Mouse (Mus musculus) myocyte (in vitro differentiated cells): Measurements from ENCODE around the gene Srd5a1. TPM values are rescaled to one million over a fixed set of nuclear protein-coding genes. Genes with fewer than 3 reads are reported as not detected.

ENCODE experiments used
- H3K27me3 ChIP-seq: one replicate; pipeline ENCODE4 v1.6.1; 2011; ENCODE audit not compliant: control insufficient read depth, insufficient read depth, insufficient read length
- H3K36me3 ChIP-seq: one replicate; pipeline ENCODE4 v1.6.1; 2011; ENCODE audit not compliant: control insufficient read depth, insufficient read depth
- H3K4me2 ChIP-seq: one replicate; pipeline ENCODE4 v1.6.1; 2011; ENCODE audit warnings: low read depth, control low read depth
- H3K4me3 ChIP-seq: one replicate; pipeline ENCODE4 v1.5.1; 2011; ENCODE audit warnings: mild to moderate bottlenecking, control low read depth, moderate library complexity
- H3K79me2 ChIP-seq: one replicate; pipeline ENCODE4 v1.6.1; 2011; ENCODE audit not compliant: control insufficient read depth, insufficient read depth
- H3ac ChIP-seq: one replicate; pipeline ENCODE4 v1.6.1; 2011; ENCODE audit not compliant: control insufficient read depth, insufficient read length
- CEBPB ChIP-seq: IDR thresholded peaks from 2 replicates; pipeline ENCODE4 v1.6.1; 2011; ENCODE audit warnings: mild to moderate bottlenecking, moderate library complexity; ENCODE audit not compliant: poor library complexity, insufficient read depth, severe bottlenecking
- E2F4 ChIP-seq: IDR thresholded peaks from one replicate; pipeline ENCODE4 v1.6.1; 2011; ENCODE audit warnings: mild to moderate bottlenecking, control low read depth, moderate library complexity; ENCODE audit not compliant: insufficient read depth
- MAX ChIP-seq: IDR thresholded peaks from one replicate; pipeline ENCODE4 v1.6.1; 2011; ENCODE audit warnings: low read depth, mild to moderate bottlenecking, control low read depth
- MYOD1 ChIP-seq, 3 experiments: IDR thresholded peaks; one replicate each; pipeline ENCODE4 v1.6.1; 2011; ENCODE audit warnings: control low read depth in 2 of 3, low read depth in 2 of 3, mild to moderate bottlenecking in 2 of 3, moderate library complexity in 1 of 3; ENCODE audit not compliant: insufficient read length in 2 of 3, control insufficient read depth in 1 of 3
- MYOG ChIP-seq, 3 experiments: IDR thresholded peaks; one replicate each; pipeline ENCODE4 v1.6.1; 2011; ENCODE audit warnings: control low read depth in 2 of 3, low read depth in 2 of 3, mild to moderate bottlenecking in 2 of 3; ENCODE audit not compliant: insufficient read length in 2 of 3, control insufficient read depth in 1 of 3, insufficient read depth in 1 of 3
- POLR2A ChIP-seq: IDR thresholded peaks from one replicate; pipeline ENCODE4 v1.6.1; 2011; ENCODE audit warnings: low read depth, mild to moderate bottlenecking, control low read depth, moderate library complexity; ENCODE audit not compliant: insufficient read length
- POLR2AphosphoS2 ChIP-seq: IDR thresholded peaks from one replicate; pipeline ENCODE4 v1.6.1; 2011; ENCODE audit warnings: low read depth, control low read depth; ENCODE audit not compliant: insufficient read length
- REST ChIP-seq: IDR thresholded peaks from one replicate; pipeline ENCODE4 v1.6.1; 2011; ENCODE audit warnings: mild to moderate bottlenecking, control low read depth, moderate library complexity; ENCODE audit not compliant: insufficient read depth, insufficient read length
- SRF ChIP-seq: IDR thresholded peaks from one replicate; pipeline ENCODE4 v1.6.1; 2011; ENCODE audit warnings: low read depth; ENCODE audit not compliant: control insufficient read depth, insufficient read length
- TCF12 ChIP-seq: IDR thresholded peaks from one replicate; pipeline ENCODE4 v1.6.1; 2011; ENCODE audit warnings: mild to moderate bottlenecking, control low read depth; ENCODE audit not compliant: poor library complexity, insufficient read depth, severe bottlenecking
- TCF3 ChIP-seq: IDR thresholded peaks from one replicate; pipeline ENCODE4 v1.6.1; 2011; ENCODE audit warnings: low read depth, control low read depth; ENCODE audit not compliant: insufficient read length
- USF1 ChIP-seq: IDR thresholded peaks from one replicate; pipeline ENCODE4 v1.6.1; 2011; ENCODE audit warnings: low read depth, mild to moderate bottlenecking, control low read depth, moderate library complexity
- polyA plus RNA-seq: library from polyadenylated mRNA; unstranded; fragments of >200 nt; fragmentation: generic; extraction: Trizol; gene quantifications from one replicate; pipeline ENCODE4 v1.2.1, GENCODE M21; 2012; ENCODE audit warnings: missing spikeins

Gene Srd5a1
- polyA plus RNA-seq, 1 experiment: 2.7 TPM

DNA sequence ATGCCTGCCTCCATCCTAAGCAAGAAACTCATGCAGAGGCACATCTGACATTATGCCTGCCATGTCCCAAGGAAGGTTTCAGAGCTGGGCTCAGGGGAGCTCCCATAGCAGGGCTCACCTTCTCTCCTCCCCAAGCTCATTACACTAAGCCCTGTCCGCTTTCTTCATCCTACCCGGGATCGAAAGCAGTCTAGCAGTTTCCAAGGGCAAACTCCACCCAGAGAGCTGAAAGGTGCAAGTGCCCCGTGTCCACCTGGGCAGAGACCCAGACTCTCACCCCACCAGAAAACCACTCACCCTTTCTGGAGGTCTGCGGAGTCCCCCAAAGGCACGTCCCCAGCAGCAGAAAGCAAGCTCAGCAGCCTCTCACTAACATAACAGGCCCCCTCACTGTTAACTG lies 80.3 kb downstream of the Srd5a1 start:
- Histone ChIP-seq H3K4me2 (peak overlapping the region; percentile 92), H3K36me3 (no peaks in the 10 kb centered on the region), H3K4me3 (peak overlapping the region; percentile 58), H3K79me2 (peaks cover 74% of the 10 kb centered on the region), H3ac (no peak overlapping the region), H3K27me3 (no peaks in the 10 kb centered on the region)
- no peak for TF ChIP-seq POLR2AphosphoS2
- no peak for TF ChIP-seq SRF
- TF ChIP-seq E2F4: no peak
- TF ChIP-seq REST: no peak
- no peak for TF ChIP-seq TCF12
- no peak for TF ChIP-seq MYOG (IDR thresholded peaks at IDR 0.05; ENCODE audit: control insufficient read depth in 1 of 3, insufficient read depth in 1 of 3, insufficient read length in 2 of 3, low read depth in 2 of 3)
- no peak for TF ChIP-seq POLR2A
- no peak for TF ChIP-seq MYOD1 (IDR thresholded peaks at IDR 0.05; ENCODE audit: control insufficient read depth in 1 of 3, insufficient read length in 2 of 3, low read depth in 2 of 3)
- TF ChIP-seq USF1: no peak
- no peak for TF ChIP-seq TCF3
- TF ChIP-seq CEBPB: no peak
- TF ChIP-seq MAX: no peak

DNA sequence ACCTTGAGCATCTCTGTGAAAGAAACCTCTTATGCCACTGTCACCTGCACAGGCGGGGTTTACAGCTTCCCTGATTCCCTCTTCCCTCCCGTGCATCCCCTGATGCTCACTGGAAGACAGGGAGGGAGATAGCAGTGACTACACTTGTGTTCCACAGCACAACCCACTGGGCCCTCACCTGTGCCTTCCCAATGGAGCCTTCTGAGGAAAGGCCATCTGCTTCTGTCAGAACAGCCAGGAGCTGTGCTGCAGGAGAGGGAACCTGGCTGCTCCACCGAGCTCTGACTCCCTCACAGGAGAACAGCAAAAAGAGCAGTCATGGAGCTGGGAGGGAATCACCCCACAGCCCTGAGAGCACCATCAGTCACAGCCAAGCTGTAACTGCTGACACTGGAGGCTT lies 81.1 kb downstream of the Srd5a1 start:
- no peak overlapping the region for H3K4me3 ChIP-seq
- peaks cover 82% of the 10 kb centered on the region for H3K79me2 ChIP-seq
- TF ChIP-seq MAX (no peak), CEBPB (no peak), POLR2AphosphoS2 (no peak), TCF3 (no peak), SRF (no peak), TCF12 (no peak)
- no peak overlapping the region for H3K4me2 ChIP-seq
- H3K36me3 ChIP-seq: no peaks in the 10 kb centered on the region
- no peak overlapping the region for H3ac ChIP-seq
- no peaks in the 10 kb centered on the region for H3K27me3 ChIP-seq

DNA sequence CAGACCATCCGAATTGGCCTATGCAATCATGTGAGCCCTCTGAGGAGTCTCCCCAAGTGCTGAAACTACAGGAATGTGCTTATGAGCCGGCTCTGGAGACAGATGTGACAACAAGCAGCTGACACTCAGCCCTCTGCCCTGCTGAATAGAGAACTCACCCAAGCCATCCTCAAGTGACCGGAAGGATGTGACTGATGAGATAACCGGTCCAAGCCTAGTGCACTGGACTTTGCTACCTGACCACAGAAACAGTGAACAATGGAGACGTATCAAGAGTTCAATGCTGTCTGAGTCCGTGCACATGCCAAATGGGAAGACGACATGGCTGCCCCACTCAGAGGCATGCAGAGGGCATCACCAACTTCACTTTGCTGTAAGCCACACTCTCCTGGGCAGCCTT lies 82.7 kb downstream of the Srd5a1 start:
- Histone ChIP-seq H3K36me3 (no peaks in the 10 kb centered on the region), H3K4me2 (no peak overlapping the region), H3K27me3 (no peaks in the 10 kb centered on the region), H3K79me2 (peaks cover 98% of the 10 kb centered on the region), H3ac (no peak overlapping the region), H3K4me3 (no peak overlapping the region)
- TF ChIP-seq USF1 (no peak), CEBPB (no peak), MAX (no peak), MYOD1 (IDR thresholded peaks at IDR 0.05; ENCODE audit: control insufficient read depth in 1 of 3, insufficient read length in 2 of 3, low read depth in 2 of 3) (no peak), MYOG (IDR thresholded peaks at IDR 0.05; ENCODE audit: control insufficient read depth in 1 of 3, insufficient read depth in 1 of 3, insufficient read length in 2 of 3, low read depth in 2 of 3) (no peak), TCF3 (no peak), SRF (no peak), POLR2AphosphoS2 (no peak), POLR2A (no peak), E2F4 (no peak)

DNA sequence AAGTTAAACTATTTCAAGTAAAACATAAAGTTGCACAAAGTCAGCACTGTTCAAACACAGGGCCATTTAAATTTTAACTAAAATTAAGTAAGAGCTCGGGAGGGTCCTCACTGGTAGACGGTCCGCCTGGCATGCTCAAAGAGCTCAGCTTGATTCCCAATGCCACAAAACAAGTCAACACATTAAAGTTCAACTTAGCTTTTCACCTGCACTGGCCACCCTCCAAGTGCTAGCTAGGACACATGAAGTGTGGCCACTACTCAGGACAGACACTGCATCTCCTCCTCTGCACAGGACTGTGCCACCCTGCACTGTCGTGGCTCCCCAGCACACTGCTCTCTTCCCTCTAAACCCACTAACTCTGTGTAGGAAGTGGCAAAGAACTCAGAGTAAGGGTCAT lies 85.4 kb downstream of the Srd5a1 start:
- H3K4me2 ChIP-seq: no peak overlapping the region
- no peaks in the 10 kb centered on the region for H3K27me3 ChIP-seq

DNA sequence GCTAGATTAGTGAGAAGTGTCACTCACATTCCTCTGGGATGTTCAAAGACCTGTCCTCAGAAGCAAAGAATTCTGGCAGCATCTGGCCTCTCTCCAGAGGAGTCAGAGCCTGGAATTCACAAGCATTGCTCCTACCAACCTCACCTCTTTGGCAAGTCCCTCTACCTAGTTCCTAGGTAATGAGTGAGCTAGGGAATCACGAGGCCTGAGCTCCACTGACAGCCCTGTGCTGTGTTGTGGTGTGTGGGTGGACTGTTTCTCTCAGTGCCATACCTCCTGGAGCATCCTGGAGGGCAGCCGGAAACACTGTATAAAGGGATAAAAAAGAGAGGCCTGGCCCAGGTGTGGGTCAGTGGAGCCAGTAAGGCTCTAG lies 87.1 kb downstream of the Srd5a1 start:
- Histone ChIP-seq H3K36me3 (no peaks in the 10 kb centered on the region), H3K27me3 (no peaks in the 10 kb centered on the region)

More for the DNA sequence above, 85.4 kb downstream of the Srd5a1 start:
- Histone ChIP-seq H3ac (no peak overlapping the region), H3K4me3 (no peak overlapping the region), H3K79me2 (peaks cover 100% of the 10 kb centered on the region), H3K36me3 (no peaks in the 10 kb centered on the region)
- TF ChIP-seq USF1: no peak
- no peak for TF ChIP-seq MYOD1 (IDR thresholded peaks at IDR 0.05; ENCODE audit: control insufficient read depth in 1 of 3, insufficient read length in 2 of 3, low read depth in 2 of 3)
- no peak for TF ChIP-seq POLR2AphosphoS2
- no peak for TF ChIP-seq TCF12

More for the DNA sequence above, 87.1 kb downstream of the Srd5a1 start:
- no peak overlapping the region for H3ac ChIP-seq
- no peak for TF ChIP-seq MAX
- TF ChIP-seq POLR2A: no peak
- no peak for TF ChIP-seq TCF12
- TF ChIP-seq MYOD1 (IDR thresholded peaks at IDR 0.05; ENCODE audit: control insufficient read depth in 1 of 3, insufficient read length in 2 of 3, low read depth in 2 of 3): no peak
- no peak for TF ChIP-seq SRF
- TF ChIP-seq POLR2AphosphoS2: no peak
- no peak for TF ChIP-seq CEBPB
- no peak for TF ChIP-seq USF1
- TF ChIP-seq E2F4: no peak
- no peak for TF ChIP-seq REST
- no peak for TF ChIP-seq MYOG (IDR thresholded peaks at IDR 0.05; ENCODE audit: control insufficient read depth in 1 of 3, insufficient read depth in 1 of 3, insufficient read length in 2 of 3, low read depth in 2 of 3)
- TF ChIP-seq TCF3: no peak
- peak overlapping the region; percentile 19 for H3K4me2 ChIP-seq
- no peak overlapping the region for H3K4me3 ChIP-seq
- peaks cover 100% of the 10 kb centered on the region for H3K79me2 ChIP-seq

Other genes with a start within 250 kb of the Srd5a1 start
- gene Nsun2, start 77.7 kb downstream of the Srd5a1 start, polyA plus RNA-seq: 60.4 TPM
- gene Tent4a, start 76.8 kb downstream of the Srd5a1 start, polyA plus RNA-seq: 12.1 TPM
- gene Ube2ql1, start 128.4 kb upstream of the Srd5a1 start, polyA plus RNA-seq: 0.02 TPM
- gene Med10, start 191.0 kb upstream of the Srd5a1 start, polyA plus RNA-seq: 48.6 TPM